Mouse (Mus musculus): ENCODE data around the gene Aldh1l1. TPM values are rescaled to one million over a fixed set of nuclear protein-coding genes. Genes with fewer than 3 reads are reported as not detected.

Aldh1l1 gene
- total and polyA plus RNA-seq, 2 experiments = 897 to 1,237 TPM

GRCm38 (mm10) chr6:90570392-90570791 lies 84.2 kb downstream of the Aldh1l1 start:
- H3K27ac ChIP-seq (replicated peaks; ENCODE audit: insufficient read depth, low read depth, low read length) = no peak overlapping the region
- H3K9ac ChIP-seq (ENCODE audit: low read depth, low read length) = no peak overlapping the region

GRCm38 (mm10) chr6:90575261-90575715 lies 89.1 kb downstream of the Aldh1l1 start:
- Histone ChIP-seq H3K79me2 (ENCODE audit: control insufficient read depth, insufficient read depth, low read length) (no peaks in the 10 kb centered on the region), H3K27me3 (ENCODE audit: control insufficient read depth, insufficient read depth, low read length) (no peaks in the 10 kb centered on the region), H3K9ac (ENCODE audit: low read depth, low read length) (no peak overlapping the region), H3K36me3 (ENCODE audit: control insufficient read depth, insufficient read depth, low read length) (peaks cover 43% of the 10 kb centered on the region), H3K4me1 (ENCODE audit: control insufficient read depth, insufficient read depth, low read length) (peaks cover 16% of the 10 kb centered on the region), H3K4me3 (ENCODE audit: insufficient read depth, low read depth, low read length) (no peak overlapping the region), H3K27ac (replicated peaks; ENCODE audit: insufficient read depth, low read depth, low read length) (peak overlapping the region; percentile 22; the same call in 1 of the 2 replicates)
- peak; percentile 77 for DNase-seq (ENCODE audit: extremely low read depth, low read depth, low spot score)
- 25% methylated on average over 3 of the region's 3 CpGs for WGBS
- TF ChIP-seq POLR2A (IDR thresholded peaks at IDR 0.05; ENCODE audit: extremely low read depth, insufficient read depth, low read length) (no peak), CTCF (IDR thresholded peaks at IDR 0.05; ENCODE audit: low read depth, low read length) (peak; percentile 55)

More at GRCm38 (mm10) chr6:90570392-90570791, 84.2 kb downstream of the Aldh1l1 start:
- no peaks in the 10 kb centered on the region for H3K79me2 ChIP-seq (ENCODE audit: control insufficient read depth, insufficient read depth, low read length)
- WGBS = 52% methylated on average over 8 of the region's 8 CpGs
- H3K36me3 ChIP-seq (ENCODE audit: control insufficient read depth, insufficient read depth, low read length) = peaks cover 49% of the 10 kb centered on the region
- H3K4me3 ChIP-seq (ENCODE audit: insufficient read depth, low read depth, low read length) = no peak overlapping the region
- DNase-seq (ENCODE audit: extremely low read depth, low read depth, low spot score) = no peak
- no peaks in the 10 kb centered on the region for H3K27me3 ChIP-seq (ENCODE audit: control insufficient read depth, insufficient read depth, low read length)
- TF ChIP-seq CTCF (IDR thresholded peaks at IDR 0.05; ENCODE audit: low read depth, low read length) (no peak), POLR2A (IDR thresholded peaks at IDR 0.05; ENCODE audit: extremely low read depth, insufficient read depth, low read length) (no peak)
- H3K4me1 ChIP-seq (ENCODE audit: control insufficient read depth, insufficient read depth, low read length) = no peaks in the 10 kb centered on the region

- Histone ChIP-seq H3K79me2 (ENCODE audit: control insufficient read depth, insufficient read depth, low read length) (no peaks in the 10 kb centered on the region), H3K4me1 (ENCODE audit: control insufficient read depth, insufficient read depth, low read length) (peaks cover 20% of the 10 kb centered on the region), H3K4me3 (ENCODE audit: insufficient read depth, low read depth, low read length) (no peak overlapping the region), H3K9ac (ENCODE audit: low read depth, low read length) (no peak overlapping the region), H3K36me3 (ENCODE audit: control insufficient read depth, insufficient read depth, low read length) (peaks cover 41% of the 10 kb centered on the region), H3K27ac (replicated peaks; ENCODE audit: insufficient read depth, low read depth, low read length) (peak overlapping the region; percentile 22), H3K27me3 (ENCODE audit: control insufficient read depth, insufficient read depth, low read length) (no peaks in the 10 kb centered on the region)
- DNase-seq (ENCODE audit: extremely low read depth, low read depth, low spot score) = peak; percentile 90
- TF ChIP-seq CTCF (IDR thresholded peaks at IDR 0.05; ENCODE audit: low read depth, low read length) = no peak
- no peak for TF ChIP-seq POLR2A (IDR thresholded peaks at IDR 0.05; ENCODE audit: extremely low read depth, insufficient read depth, low read length)
- WGBS = 19% methylated on average over 3 of the region's 3 CpGs
Observed at GRCm38 (mm10) chr6:90578174-90578573, 91.9 kb downstream of the Aldh1l1 start.

- Histone ChIP-seq H3K36me3 (ENCODE audit: control insufficient read depth, insufficient read depth, low read length) (peaks cover 69% of the 10 kb centered on the region), H3K9ac (ENCODE audit: low read depth, low read length) (no peak overlapping the region), H3K27ac (replicated peaks; ENCODE audit: insufficient read depth, low read depth, low read length) (peak overlapping the region; percentile 61), H3K4me1 (ENCODE audit: control insufficient read depth, insufficient read depth, low read length) (peaks cover 10% of the 10 kb centered on the region), H3K4me3 (ENCODE audit: insufficient read depth, low read depth, low read length) (no peak overlapping the region), H3K27me3 (ENCODE audit: control insufficient read depth, insufficient read depth, low read length) (no peaks in the 10 kb centered on the region), H3K79me2 (ENCODE audit: control insufficient read depth, insufficient read depth, low read length) (no peaks in the 10 kb centered on the region)
- WGBS = 26% methylated on average over 2 of the region's 2 CpGs
- DNase-seq (ENCODE audit: extremely low read depth, low read depth, low spot score) = peak; percentile 89
- no peak for TF ChIP-seq CTCF (IDR thresholded peaks at IDR 0.05; ENCODE audit: low read depth, low read length)
- TF ChIP-seq POLR2A (IDR thresholded peaks at IDR 0.05; ENCODE audit: extremely low read depth, insufficient read depth, low read length) = no peak
Observed at GRCm38 (mm10) chr6:90582331-90582730, 96.1 kb downstream of the Aldh1l1 start.

- no peak overlapping the region for H3K4me3 ChIP-seq (ENCODE audit: insufficient read depth, low read depth, low read length)
- 89% methylated on average over 5 of the region's 5 CpGs for WGBS
- no peak for TF ChIP-seq POLR2A (IDR thresholded peaks at IDR 0.05; ENCODE audit: extremely low read depth, insufficient read depth, low read length)
- no peak for TF ChIP-seq CTCF (IDR thresholded peaks at IDR 0.05; ENCODE audit: low read depth, low read length)
- H3K79me2 ChIP-seq (ENCODE audit: control insufficient read depth, insufficient read depth, low read length) = no peaks in the 10 kb centered on the region
- no peak for DNase-seq (ENCODE audit: extremely low read depth, low read depth, low spot score)
- no peak overlapping the region for H3K9ac ChIP-seq (ENCODE audit: low read depth, low read length)
- H3K36me3 ChIP-seq (ENCODE audit: control insufficient read depth, insufficient read depth, low read length) = peaks cover 90% of the 10 kb centered on the region
- H3K27me3 ChIP-seq (ENCODE audit: control insufficient read depth, insufficient read depth, low read length) = no peaks in the 10 kb centered on the region
- H3K4me1 ChIP-seq (ENCODE audit: control insufficient read depth, insufficient read depth, low read length) = no peaks in the 10 kb centered on the region
- H3K27ac ChIP-seq (replicated peaks; ENCODE audit: insufficient read depth, low read depth, low read length) = no peak overlapping the region
Observed at GRCm38 (mm10) chr6:90588113-90588512, 101.9 kb downstream of the Aldh1l1 start.

- no peak for DNase-seq (ENCODE audit: extremely low read depth, low read depth, low spot score)
- Histone ChIP-seq H3K9ac (ENCODE audit: low read depth, low read length) (no peak overlapping the region), H3K4me3 (ENCODE audit: insufficient read depth, low read depth, low read length) (no peak overlapping the region), H3K4me1 (ENCODE audit: control insufficient read depth, insufficient read depth, low read length) (0 out of 2 replicates have a peak, but pooled peaks cover under 1% of the 10 kb centered on the region), H3K79me2 (ENCODE audit: control insufficient read depth, insufficient read depth, low read length) (no peaks in the 10 kb centered on the region), H3K27me3 (ENCODE audit: control insufficient read depth, insufficient read depth, low read length) (no peaks in the 10 kb centered on the region), H3K27ac (replicated peaks; ENCODE audit: insufficient read depth, low read depth, low read length) (no peak overlapping the region), H3K36me3 (ENCODE audit: control insufficient read depth, insufficient read depth, low read length) (peaks cover 93% of the 10 kb centered on the region)
- no peak for TF ChIP-seq POLR2A (IDR thresholded peaks at IDR 0.05; ENCODE audit: extremely low read depth, insufficient read depth, low read length)
- TF ChIP-seq CTCF (IDR thresholded peaks at IDR 0.05; ENCODE audit: low read depth, low read length) = no peak
- 85% methylated on average over 1 of the region's 1 CpGs for WGBS
Observed at GRCm38 (mm10) chr6:90590707-90591106, 104.5 kb downstream of the Aldh1l1 start.

All from liver, adult 2 months (tissue).